Mouse (Mus musculus): Measurements from ENCODE around the gene Pafah2.
A peak's percentile ranks its signal among the peaks of the same experiment; 100 is the strongest.

Gene Pafah2

GRCm38 (mm10) chr4:134395977-134396825, at the start of gene Pafah2:
Gene Pafah2, plus strand, starts transcription at chr4:134396320.
- DNase-seq (ENCODE audit: low read depth, low spot score), result peak; percentile 98

- DNase-seq (ENCODE audit: low read depth, low spot score), result no peak
These were observed 48.0 kb upstream of the Pafah2 start for GRCm38 (mm10) chr4:134348078-134348477.

- no peak for DNase-seq (ENCODE audit: low read depth, low spot score)
These were observed 47.6 kb upstream of the Pafah2 start for GRCm38 (mm10) chr4:134348545-134348944.

GRCm38 (mm10) chr4:134349829-134350228, 46.3 kb upstream of the Pafah2 start:
- DNase-seq (ENCODE audit: low read depth, low spot score), result no peak

GRCm38 (mm10) chr4:134350641-134351040, 45.5 kb upstream of the Pafah2 start:
- no peak for DNase-seq (ENCODE audit: low read depth, low spot score)

GRCm38 (mm10) chr4:134351329-134352260, 44.5 kb upstream of the Pafah2 start:
- DNase-seq (ENCODE audit: low read depth, low spot score), result no peak

DNA sequence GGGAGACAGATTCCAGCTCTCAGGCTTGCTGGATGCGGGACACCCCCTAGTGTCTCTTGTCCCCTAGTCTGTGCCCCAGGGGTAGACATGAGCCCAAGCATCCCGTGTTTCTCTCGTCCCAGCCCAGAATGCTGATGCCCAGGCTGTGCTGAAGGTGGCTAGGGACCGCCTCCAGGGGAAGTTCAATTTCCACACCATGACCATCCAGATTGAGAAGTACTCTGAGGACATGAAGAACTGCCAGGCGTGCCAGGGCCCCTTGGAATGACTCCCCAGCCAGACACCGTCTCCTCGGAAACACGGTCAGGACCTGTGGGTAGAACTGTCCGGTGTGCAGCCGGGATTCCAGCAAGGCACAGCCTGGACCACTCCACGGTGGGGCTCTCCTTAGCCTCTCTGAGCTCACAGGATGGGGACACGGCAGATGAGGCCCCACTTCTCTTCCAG, 43.8 kb upstream of the Pafah2 start:
- no peak for DNase-seq (ENCODE audit: low read depth, low spot score)

GRCm38 (mm10) chr4:134352929-134353328, 43.2 kb upstream of the Pafah2 start:
- no peak for DNase-seq (ENCODE audit: low read depth, low spot score)

DNA sequence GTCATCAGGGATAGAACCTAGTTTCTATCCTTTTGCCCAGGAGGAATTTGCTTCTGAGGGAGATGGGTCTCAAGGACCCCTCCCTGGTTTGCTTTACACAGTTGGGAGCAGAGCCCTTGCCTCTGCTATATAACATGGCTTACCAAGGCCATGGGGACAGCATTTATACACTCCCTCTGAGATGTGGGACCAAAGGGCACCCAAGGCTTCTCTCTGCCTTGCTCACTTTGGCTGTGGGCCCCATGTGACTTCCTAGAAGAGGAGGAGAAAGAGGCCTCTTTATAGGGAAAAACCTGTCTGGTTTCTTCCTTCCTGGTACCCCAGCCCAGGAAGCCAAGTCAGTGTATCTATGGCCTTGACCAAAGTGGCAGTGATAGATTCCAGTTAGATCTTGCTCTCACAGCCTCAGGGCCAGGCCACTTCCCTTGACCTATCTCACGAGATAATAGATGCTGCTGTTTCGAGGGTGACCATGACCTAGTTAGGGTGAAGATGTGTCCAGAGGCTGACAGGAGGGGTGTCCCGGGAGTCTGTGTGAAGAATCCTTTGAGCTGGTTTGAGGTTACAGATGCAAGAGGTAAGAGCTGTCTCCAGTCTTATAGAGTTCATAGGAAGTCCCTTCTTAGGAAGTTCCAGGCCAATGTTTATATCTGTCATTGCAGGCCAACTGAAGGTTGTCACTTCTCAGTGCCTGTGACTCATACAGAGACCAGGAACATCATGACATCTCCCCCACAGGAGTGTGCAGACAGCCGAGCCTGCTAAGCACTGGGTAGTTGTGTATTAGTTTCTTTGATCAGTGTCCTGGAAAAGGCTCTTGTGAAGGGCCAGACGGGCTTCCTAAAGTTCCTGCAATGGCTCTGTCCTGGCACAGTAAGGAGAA, 42.4 kb upstream of the Pafah2 start:
- no peak for DNase-seq (ENCODE audit: low read depth, low spot score)

DNA sequence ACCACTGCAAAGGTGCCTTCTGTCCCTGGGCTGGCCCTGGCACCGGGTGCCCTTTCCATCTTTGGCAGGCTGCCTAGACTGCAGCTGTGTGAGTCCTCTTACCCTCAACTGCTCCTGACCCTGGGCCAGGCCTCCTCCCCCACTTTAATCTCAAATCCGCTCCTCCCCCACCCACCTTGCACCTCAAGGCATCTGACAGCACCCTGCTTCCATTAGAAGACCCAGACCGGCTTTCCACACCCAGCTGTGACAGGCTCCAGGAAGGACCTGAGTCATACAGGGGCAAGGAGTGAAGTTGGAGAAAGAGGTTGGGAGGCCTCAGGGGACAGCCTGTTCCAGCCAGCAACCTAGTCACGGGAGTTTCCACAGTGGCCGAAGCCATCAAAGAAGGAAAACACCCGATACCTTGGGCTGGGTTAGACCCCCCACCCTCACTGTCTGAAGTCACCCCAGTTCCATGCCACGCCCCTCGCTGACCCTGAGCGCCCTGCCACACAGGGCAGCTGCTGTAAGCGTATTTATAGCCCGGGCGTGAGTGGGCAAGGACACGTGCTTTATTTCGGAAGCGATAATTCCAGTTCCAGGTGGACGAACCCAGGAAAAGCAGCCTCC, 40.2 kb upstream of the Pafah2 start:
- DNase-seq (ENCODE audit: low read depth, low spot score), result no peak

DNA sequence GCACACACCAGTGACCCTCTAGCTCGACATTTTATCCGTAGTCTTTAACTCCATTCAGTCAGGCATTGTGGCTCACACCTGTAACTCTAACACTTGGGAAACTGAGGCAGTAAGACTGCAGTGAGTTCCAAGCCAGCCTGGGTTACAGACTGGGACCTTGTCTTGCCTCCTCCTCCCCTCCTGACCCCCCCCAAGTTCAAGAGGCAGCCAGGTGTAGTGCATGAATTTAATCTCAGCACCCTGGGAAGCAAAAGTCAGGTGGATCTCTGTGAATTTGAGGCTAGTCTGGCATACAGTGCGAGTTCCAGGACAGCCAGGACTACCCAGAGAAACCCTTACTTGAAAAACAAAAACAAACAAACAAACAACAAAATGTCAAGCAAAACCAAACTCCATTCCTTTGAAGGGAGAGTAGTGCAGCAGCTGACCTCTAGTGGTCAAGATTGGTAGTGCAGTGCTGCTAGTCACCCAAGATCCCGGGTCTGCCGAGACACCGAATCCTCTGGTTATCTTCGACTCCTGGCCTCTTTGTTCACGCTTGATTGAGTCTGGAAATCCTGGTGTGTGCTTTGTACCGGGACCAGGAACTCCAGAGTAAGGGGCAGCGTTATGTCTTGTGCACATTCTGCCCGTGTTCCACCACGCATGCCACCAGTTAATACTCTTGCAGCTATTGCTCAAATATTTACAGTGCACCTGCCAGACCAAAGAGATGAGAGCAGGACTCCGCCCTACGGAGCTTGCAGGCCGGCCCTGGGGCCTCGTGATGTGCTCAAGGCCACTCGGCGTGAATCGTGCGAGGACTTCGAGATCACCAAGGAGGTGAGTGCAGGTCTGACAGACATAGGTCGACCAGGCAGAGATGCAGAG, 39.3 kb upstream of the Pafah2 start:
- DNase-seq (ENCODE audit: low read depth, low spot score), result peak; percentile 52

GRCm38 (mm10) chr4:134357461-134357771, 38.7 kb upstream of the Pafah2 start:
- no peak for DNase-seq (ENCODE audit: low read depth, low spot score)

GRCm38 (mm10) chr4:134359649-134360048, 36.5 kb upstream of the Pafah2 start:
- DNase-seq (ENCODE audit: low read depth, low spot score), result no peak

DNA sequence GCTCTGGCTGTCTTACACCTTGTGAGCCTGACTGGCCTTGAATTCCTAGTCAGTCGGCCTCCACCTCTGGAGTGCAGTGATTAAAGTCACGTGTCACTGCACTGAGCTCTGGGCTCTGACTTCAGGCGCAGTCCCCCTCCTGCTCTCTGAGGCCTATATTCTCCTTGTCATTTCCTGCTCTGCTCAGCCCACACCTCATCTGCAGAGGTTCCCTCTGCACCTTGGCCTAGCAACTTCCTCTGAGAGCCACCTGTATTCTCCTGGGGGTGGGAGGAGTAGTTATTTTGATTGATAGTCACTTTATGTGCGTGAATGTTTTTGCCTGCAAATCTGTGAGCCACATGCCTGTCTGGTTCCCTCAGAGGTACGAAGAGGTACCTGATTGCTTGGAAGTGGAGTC, 34.9 kb upstream of the Pafah2 start:
- no peak for DNase-seq (ENCODE audit: low read depth, low spot score)

GRCm38 (mm10) chr4:134362124-134362523, 34.0 kb upstream of the Pafah2 start:
- DNase-seq (ENCODE audit: low read depth, low spot score), result no peak

- no peak for DNase-seq (ENCODE audit: low read depth, low spot score)
These were observed 33.5 kb upstream of the Pafah2 start for GRCm38 (mm10) chr4:134362586-134362985.

DNA sequence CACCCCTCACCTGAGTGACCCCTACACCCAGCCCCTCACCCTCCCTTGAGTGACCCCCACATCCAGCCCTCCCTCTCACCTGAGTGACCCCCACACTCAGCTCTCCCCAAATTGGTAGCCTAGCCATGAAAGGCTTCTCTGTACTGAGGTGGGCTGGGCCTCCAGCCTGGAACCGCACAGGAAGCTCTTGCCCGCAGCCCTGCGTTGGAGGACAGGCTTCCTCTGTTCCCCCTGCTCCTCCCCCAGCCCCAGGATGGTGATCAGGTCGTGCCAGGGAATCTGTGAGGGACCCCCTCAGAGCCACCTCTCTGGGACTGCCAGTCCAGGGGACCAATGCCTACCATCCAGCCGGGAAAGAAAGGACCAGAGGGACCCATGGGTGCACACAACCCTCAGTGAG, 30.8 kb upstream of the Pafah2 start:
- DNase-seq (ENCODE audit: low read depth, low spot score), result no peak

- DNase-seq (ENCODE audit: low read depth, low spot score), result no peak
These were observed 25.4 kb upstream of the Pafah2 start for GRCm38 (mm10) chr4:134370649-134371221.

GRCm38 (mm10) chr4:134371316-134371855, 24.7 kb upstream of the Pafah2 start:
- no peak for DNase-seq (ENCODE audit: low read depth, low spot score)

All from retina, adult 2 months (tissue).